Mouse (Mus musculus) stomach, embryonic 16.5 days (tissue): ENCODE data around the gene Catsper3. TPM values are rescaled to one million over a fixed set of nuclear protein-coding genes. Genes with fewer than 3 reads are reported as not detected.

Experiments
- ATAC-seq: fragments of 200-750 bp; cut with Nextera tagmentation; 2 replicates; pipeline ENCODE4 v1.8.0; 2017; ENCODE audit warnings: moderate number of reproducible peaks, moderate TSS enrichment; ENCODE audit not compliant: insufficient read depth, low FRiP score
- H3K27ac ChIP-seq: fragments of 300-500 bp; sonication (generic); 2 replicates; pipeline ENCODE4 v1.5.1; 2014; ENCODE audit warnings: low read length
- H3K27me3 ChIP-seq: fragments of 300-500 bp; sonication (generic); 2 replicates; pipeline ENCODE4 v1.6.1; 2014; ENCODE audit warnings: low read length, control low read depth, mixed read lengths; ENCODE audit not compliant: control insufficient read depth, insufficient read depth
- H3K36me3 ChIP-seq: fragments of 300-500 bp; sonication (generic); 2 replicates; pipeline ENCODE4 v1.6.1; 2014; ENCODE audit warnings: low read length; ENCODE audit not compliant: control insufficient read depth, insufficient read depth
- H3K4me1 ChIP-seq: fragments of 300-500 bp; sonication (generic); 2 replicates; pipeline ENCODE4 v1.6.1; 2014; ENCODE audit warnings: low read length, control low read depth, mixed read lengths; ENCODE audit not compliant: control insufficient read depth, insufficient read depth
- H3K4me2 ChIP-seq: fragments of 300-500 bp; sonication (generic); 2 replicates; pipeline ENCODE4 v1.6.1; 2014; ENCODE audit warnings: low read depth, low read length, mixed read lengths
- H3K4me3 ChIP-seq: fragments of 300-500 bp; sonication (generic); replicated peaks from 2 replicates; pipeline ENCODE4 v1.5.1; 2014; ENCODE audit warnings: mild to moderate bottlenecking, low read length
- H3K9ac ChIP-seq: fragments of 300-500 bp; sonication (generic); 2 replicates; pipeline ENCODE4 v1.6.1; 2014; ENCODE audit warnings: low read length
- H3K9me3 ChIP-seq: fragments of 300-500 bp; sonication (generic); replicated peaks from 2 replicates; pipeline ENCODE4 v1.6.1; 2016; ENCODE audit warnings: low read length, control low read depth; ENCODE audit not compliant: control insufficient read depth
- WGBS: fragments of 180-500 bp; shearing (Covaris S2); extraction: QIAGEN DNeasy Blood & Tissue Kit; methylation state at CpG from one replicate; pipeline ENCODE4 v1.1.7; 2014; 5-methylcytosine and 5-hydroxymethylcytosine counted together
- polyA plus RNA-seq: library from polyadenylated mRNA; unstranded; fragments of >200 nt; fragmentation: Nextera tagmentation; extraction: Ambion mirVana; gene quantifications from 2 replicates; pipeline ENCODE4 v1.2.1, GENCODE M21; 2015

Catsper3 gene
- polyA plus RNA-seq, 1 experiment from 2014 or later = 0.10 TPM

- H3K4me2 ChIP-seq = peak within 1 kb of the TSS; percentile 74
- H3K36me3 ChIP-seq = no peaks in the 10 kb centered on the region
- H3K9me3 ChIP-seq = no peaks in the 10 kb centered on the region
- peak within 1 kb of the TSS; percentile 98 for H3K9ac ChIP-seq
- ATAC-seq = 0 out of 2 replicates have a peak, but pooled peaks have one; percentile 2
- peaks cover 38% of the 10 kb centered on the region for H3K27me3 ChIP-seq
- 4% methylated on average over 28 of the region's 36 CpGs for WGBS
- H3K4me1 ChIP-seq = peaks cover 14% of the 10 kb centered on the region
- H3K4me3 ChIP-seq = peak within 1 kb of the TSS; percentile 56
- peak within 1 kb of the TSS; percentile 96 for H3K27ac ChIP-seq
These were observed 51.8 kb downstream of the Catsper3 start, which contains the start of gene Pitx1 for GRCm38 (mm10) chr13:55836142-55836625. Pitx1 (minus strand) TSS chr13:55836192.

DNA sequence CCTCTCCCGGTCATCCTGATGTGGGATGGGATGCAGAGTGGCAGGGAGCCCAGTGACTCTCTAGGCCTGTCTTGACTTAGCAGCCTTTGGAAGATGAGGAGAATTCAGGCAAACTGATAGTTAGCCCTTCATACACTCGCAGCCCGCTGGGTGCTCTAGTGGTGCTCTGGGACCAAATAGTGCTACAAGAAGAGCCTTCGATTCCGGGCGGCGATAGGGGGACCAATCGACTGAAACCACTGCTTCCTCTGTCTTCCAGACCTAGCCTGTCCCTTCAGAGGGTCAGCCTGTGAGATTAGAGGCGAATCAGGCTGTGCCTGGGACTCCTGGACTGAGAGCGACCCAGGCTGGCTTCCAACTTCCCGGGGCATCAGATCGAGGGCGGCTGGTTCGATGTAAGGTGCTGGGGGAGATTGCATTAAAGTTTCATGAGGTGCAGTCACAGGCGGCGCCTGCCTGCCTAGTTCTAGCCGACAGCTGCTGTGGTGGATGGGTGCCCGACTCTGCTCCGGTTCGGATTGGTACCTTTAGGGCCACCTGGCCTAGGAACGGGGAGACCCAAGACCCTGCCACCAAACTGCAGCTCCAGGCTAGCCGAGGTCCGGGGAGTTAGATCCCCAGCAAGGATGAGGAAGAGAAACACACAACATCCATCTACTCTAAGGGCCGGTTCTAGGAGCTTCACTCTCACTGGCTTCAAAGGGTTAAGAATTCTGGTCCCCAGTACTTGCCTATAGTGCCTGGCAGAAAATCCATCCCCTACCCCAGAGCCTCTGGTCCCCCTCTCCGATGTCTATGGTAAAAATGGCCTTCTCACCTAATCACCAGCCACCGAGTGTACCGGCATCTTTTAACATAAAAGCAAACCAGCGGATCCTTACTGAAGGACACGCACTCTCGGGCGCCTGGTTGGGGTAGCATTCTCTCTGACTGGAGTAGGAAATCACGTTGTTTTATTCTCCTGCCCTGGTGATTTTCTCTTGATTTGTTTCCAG is 52.7 kb downstream of the Catsper3 start:
- H3K27me3 ChIP-seq = peaks cover 36% of the 10 kb centered on the region
- 21% methylated on average over 32 of the region's 32 CpGs for WGBS
- peaks cover 15% of the 10 kb centered on the region for H3K4me1 ChIP-seq
- peak overlapping the region; percentile 96 for H3K27ac ChIP-seq
- H3K4me2 ChIP-seq = peak overlapping the region; percentile 74
- no peak for ATAC-seq
- no peaks in the 10 kb centered on the region for H3K9me3 ChIP-seq
- H3K4me3 ChIP-seq = peak overlapping the region; percentile 56
- peak overlapping the region; percentile 98 for H3K9ac ChIP-seq
- no peaks in the 10 kb centered on the region for H3K36me3 ChIP-seq

GRCm38 (mm10) chr13:55840223-55840622 is 55.9 kb downstream of the Catsper3 start:
- no peak for ATAC-seq
- H3K27me3 ChIP-seq = peaks cover 10% of the 10 kb centered on the region; the same call in 1 of the 2 replicates

GRCm38 (mm10) chr13:55843700-55844099 is 59.3 kb downstream of the Catsper3 start:
- H3K9ac ChIP-seq = no peak overlapping the region
- H3K27ac ChIP-seq = no peak overlapping the region
- no peak overlapping the region for H3K4me2 ChIP-seq
- H3K4me1 ChIP-seq = peaks cover 38% of the 10 kb centered on the region
- H3K36me3 ChIP-seq = no peaks in the 10 kb centered on the region
- no peak overlapping the region for H3K4me3 ChIP-seq
- WGBS = 100% methylated on average over 1 of the region's 1 CpGs
- no peak for ATAC-seq
- peaks cover 5% of the 10 kb centered on the region; the same call in 1 of the 2 replicates for H3K9me3 ChIP-seq
- no peaks in the 10 kb centered on the region for H3K27me3 ChIP-seq

More at GRCm38 (mm10) chr13:55840223-55840622, 55.9 kb downstream of the Catsper3 start:
- H3K9me3 ChIP-seq = peaks cover 5% of the 10 kb centered on the region; the same call in 1 of the 2 replicates
- WGBS = 49% methylated on average over 14 of the region's 14 CpGs
- H3K4me1 ChIP-seq = peaks cover 16% of the 10 kb centered on the region
- peak overlapping the region; percentile 24 for H3K9ac ChIP-seq
- H3K36me3 ChIP-seq = no peaks in the 10 kb centered on the region
- no peak overlapping the region for H3K4me2 ChIP-seq
- H3K27ac ChIP-seq = peak overlapping the region; percentile 89
- H3K4me3 ChIP-seq = no peak overlapping the region

DNA sequence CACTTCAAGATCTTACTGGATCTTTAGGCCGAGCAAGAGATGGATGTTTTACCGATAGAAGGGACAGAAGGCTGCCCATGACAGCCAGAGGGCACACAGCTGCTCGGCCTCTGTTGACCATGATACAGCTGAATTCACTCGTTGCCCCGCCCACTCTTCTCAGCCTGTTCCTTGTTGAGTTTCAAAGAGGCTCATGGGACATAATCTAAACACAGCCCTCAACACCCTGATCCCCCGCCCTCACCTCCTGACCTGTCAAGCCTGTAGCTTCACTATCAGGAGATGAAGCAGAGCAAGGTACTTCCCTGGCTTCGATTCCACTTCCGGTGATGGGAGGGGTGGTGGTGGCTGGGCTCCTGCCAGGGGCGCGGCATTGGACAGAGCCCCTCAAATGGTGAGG is 63.4 kb downstream of the Catsper3 start:
- H3K27me3 ChIP-seq = no peaks in the 10 kb centered on the region
- peak; percentile 49; the same call in 1 of the 2 replicates for ATAC-seq
- H3K9me3 ChIP-seq = peaks cover 5% of the 10 kb centered on the region; the same call in 1 of the 2 replicates
- WGBS = 5% methylated on average over 10 of the region's 10 CpGs
- peaks cover 32% of the 10 kb centered on the region for H3K4me1 ChIP-seq
- H3K9ac ChIP-seq = peak overlapping the region; percentile 33
- H3K36me3 ChIP-seq = no peaks in the 10 kb centered on the region
- peak overlapping the region; percentile 15 for H3K4me3 ChIP-seq
- H3K27ac ChIP-seq = peak overlapping the region; percentile 74
- H3K4me2 ChIP-seq = peak overlapping the region; percentile 43

GRCm38 (mm10) chr13:55848604-55849190 is 64.3 kb downstream of the Catsper3 start:
- H3K4me2 ChIP-seq = peak overlapping the region; percentile 43
- WGBS = 20% methylated on average over 13 of the region's 13 CpGs
- H3K9ac ChIP-seq = peak overlapping the region; percentile 55
- H3K4me1 ChIP-seq = peaks cover 32% of the 10 kb centered on the region
- H3K4me3 ChIP-seq = no peak overlapping the region; the same call in 1 of the 2 replicates
- H3K27me3 ChIP-seq = no peaks in the 10 kb centered on the region
- ATAC-seq = peak; percentile 48; the same call in 1 of the 2 replicates
- no peaks in the 10 kb centered on the region for H3K36me3 ChIP-seq
- peaks cover 3% of the 10 kb centered on the region; the same call in 1 of the 2 replicates for H3K9me3 ChIP-seq
- H3K27ac ChIP-seq = peak overlapping the region; percentile 74

GRCm38 (mm10) chr13:55850726-55851125 is 66.4 kb downstream of the Catsper3 start:
- Histone ChIP-seq H3K9me3 (no peaks in the 10 kb centered on the region), H3K4me1 (peaks cover 35% of the 10 kb centered on the region), H3K27me3 (no peaks in the 10 kb centered on the region), H3K4me3 (no peak overlapping the region), H3K4me2 (no peak overlapping the region), H3K36me3 (no peaks in the 10 kb centered on the region), H3K27ac (no peak overlapping the region), H3K9ac (no peak overlapping the region)
- no peak for ATAC-seq
- 75% methylated on average over 5 of the region's 5 CpGs for WGBS

- H3K4me1 ChIP-seq = peaks cover 27% of the 10 kb centered on the region
- ATAC-seq = no peak
- no peaks in the 10 kb centered on the region for H3K27me3 ChIP-seq
- 72% methylated on average over 3 of the region's 3 CpGs for WGBS
- no peak overlapping the region for H3K4me2 ChIP-seq
- no peak overlapping the region for H3K27ac ChIP-seq
- H3K9me3 ChIP-seq = no peaks in the 10 kb centered on the region
- H3K9ac ChIP-seq = no peak overlapping the region
- no peak overlapping the region for H3K4me3 ChIP-seq
- H3K36me3 ChIP-seq = no peaks in the 10 kb centered on the region
These were observed 67.8 kb downstream of the Catsper3 start for GRCm38 (mm10) chr13:55852205-55852604.
